Mouse (Mus musculus): Measurements from ENCODE around the gene Lix1l.

The Lix1l gene

GRCm38 (mm10) chr3:96673514-96673913 is 72.6 kb downstream of the Lix1l start:
- DNase-seq (ENCODE audit: low spot score in 2 of 2), result no peak

DNA sequence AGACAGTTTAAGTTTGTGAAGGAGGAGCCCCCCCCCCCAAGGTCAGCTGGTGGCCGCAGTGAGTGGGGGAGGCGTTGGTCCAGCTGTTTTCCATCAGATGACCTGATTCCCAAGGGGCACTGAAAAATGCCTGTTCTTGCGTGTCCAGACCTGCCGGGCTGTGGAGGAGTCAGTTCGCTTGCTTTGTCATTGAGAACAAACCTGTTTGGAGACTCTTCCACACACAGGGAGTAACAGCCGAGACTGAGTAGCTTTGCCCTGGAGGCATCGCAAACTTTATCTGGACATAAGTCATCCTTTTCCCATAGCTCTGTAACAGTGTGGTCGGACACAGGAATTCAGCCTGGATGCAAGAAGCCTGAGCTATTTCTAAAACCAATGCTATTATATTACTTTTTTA is 73.5 kb downstream of the Lix1l start:
- DNase-seq (ENCODE audit: low spot score in 2 of 2), result no peak

DNA sequence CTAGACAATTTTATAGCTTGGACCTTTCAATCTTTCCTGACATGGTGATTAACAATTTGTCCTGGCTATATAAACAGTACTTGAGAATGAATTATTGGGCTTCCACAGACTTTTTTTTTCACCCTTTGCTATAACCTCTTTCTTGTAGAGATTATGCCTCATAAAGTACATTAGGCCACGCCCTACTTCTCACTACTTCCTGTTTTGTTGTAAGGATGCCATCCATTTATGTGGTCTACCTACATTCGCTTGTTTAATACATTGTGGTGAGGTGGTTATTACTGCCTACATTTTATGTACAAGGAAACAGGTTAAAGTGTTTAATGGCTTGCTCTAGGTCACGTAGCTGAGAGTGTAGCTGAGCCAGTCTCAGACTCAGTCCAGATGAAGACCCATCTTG is 74.2 kb downstream of the Lix1l start:
- no peak for DNase-seq (ENCODE audit: low spot score in 2 of 2)

GRCm38 (mm10) chr3:96675690-96676089 is 74.7 kb downstream of the Lix1l start:
- no peak for DNase-seq (ENCODE audit: low spot score in 2 of 2)
